Mouse (Mus musculus) kidney, adult 2 months (tissue): ENCODE data around the gene Btbd18. TPM values are rescaled to one million over a fixed set of nuclear protein-coding genes. Genes with fewer than 3 reads are reported as not detected.
"Not testable (repeated sequence)": the region's sequence is repeated elsewhere in the genome, so short reads cannot be mapped to it uniquely, and the experiment has no call there.

ENCODE experiments used
- DNase-seq: peaks from one replicate; pipeline ENCODE4 v3.0.0; 2021
- H3K27ac ChIP-seq: fragments of 200-500 bp; 2 replicates; pipeline ENCODE4 v1.5.1; 2012; ENCODE audit warnings: low read depth, low read length, control low read depth, inconsistent platforms; ENCODE audit not compliant: insufficient read depth
- H3K27me3 ChIP-seq: fragments of 200-500 bp; replicated peaks from 2 replicates; pipeline ENCODE4 v1.6.1; 2012; ENCODE audit warnings: mild to moderate bottlenecking, moderate library complexity, low read length, inconsistent platforms; ENCODE audit not compliant: control insufficient read depth, insufficient read depth
- H3K36me3 ChIP-seq: fragments of 200-500 bp; 2 replicates; pipeline ENCODE4 v1.6.1; 2012; ENCODE audit warnings: mild to moderate bottlenecking, moderate library complexity, low read length, inconsistent platforms; ENCODE audit not compliant: control insufficient read depth, insufficient read depth
- H3K4me1 ChIP-seq: fragments of 200-500 bp; 2 replicates; pipeline ENCODE4 v1.6.1; 2011; ENCODE audit warnings: low read length; ENCODE audit not compliant: control insufficient read depth, insufficient read depth
- H3K4me3 ChIP-seq: fragments of 200-500 bp; 2 replicates; pipeline ENCODE4 v1.5.1; 2011; ENCODE audit warnings: mild to moderate bottlenecking, low read depth, low read length, control low read depth; ENCODE audit not compliant: insufficient read depth
- CTCF ChIP-seq: fragments of 200-500 bp; conservative IDR thresholded peaks from 2 replicates; pipeline ENCODE4 v1.5.1; 2011; ENCODE audit warnings: low read depth, mild to moderate bottlenecking, control low read depth, low read length, moderate library complexity, mixed read lengths; ENCODE audit not compliant: insufficient read depth, insufficient read length
- POLR2A ChIP-seq: fragments of 200-500 bp; IDR thresholded peaks from one replicate; pipeline ENCODE4 v1.6.1; 2011; ENCODE audit warnings: low read depth, low read length, control low read depth
- WGBS: fragments of 180-500 bp; shearing (Covaris S2); methylation state at CpG from one replicate; pipeline ENCODE4 v1.1.7; 2018; 5-methylcytosine and 5-hydroxymethylcytosine counted together
- polyA plus RNA-seq: library from polyadenylated mRNA; depleted of rRNA; stranded (reverse); fragments of >200 nt; gene quantifications from 2 replicates; pipeline ENCODE4 v1.2.3, GENCODE M21; 2012

Btbd18 gene
- polyA plus RNA-seq, 1 experiment = 0.02 TPM

DNA sequence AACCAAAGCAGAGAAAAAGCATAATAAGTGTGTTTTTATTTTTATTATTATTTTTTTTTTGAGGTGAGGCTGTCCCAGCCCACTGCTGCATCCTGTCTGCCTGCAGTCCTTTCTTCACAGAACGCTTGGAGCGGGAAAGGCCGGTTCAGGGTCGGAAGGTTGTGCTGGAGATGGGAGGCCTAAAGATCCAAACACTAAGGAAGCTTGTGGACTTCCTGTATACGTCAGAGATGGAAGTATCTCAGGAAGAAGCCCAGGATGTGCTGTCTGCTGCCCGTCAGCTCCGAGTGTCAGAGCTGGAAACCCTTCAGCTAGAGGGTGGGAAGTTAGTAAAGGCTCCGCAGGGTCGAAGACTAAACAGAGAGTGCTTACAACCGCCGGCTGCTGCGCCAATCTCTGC is 7.2 kb downstream of the Btbd18 start:
- H3K27ac ChIP-seq = peak overlapping the region; percentile 13; the same call in 1 of the 2 replicates
- WGBS = 56% methylated on average over 12 of the region's 12 CpGs
- no peaks in the 10 kb centered on the region for H3K36me3 ChIP-seq
- peak; percentile 55 for DNase-seq
- H3K4me1 ChIP-seq = no peaks in the 10 kb centered on the region; the same call in 1 of the 2 replicates
- no peak overlapping the region for H3K4me3 ChIP-seq
- H3K27me3 ChIP-seq = no peaks in the 10 kb centered on the region
- TF ChIP-seq CTCF = no peak
- TF ChIP-seq POLR2A = no peak

DNA sequence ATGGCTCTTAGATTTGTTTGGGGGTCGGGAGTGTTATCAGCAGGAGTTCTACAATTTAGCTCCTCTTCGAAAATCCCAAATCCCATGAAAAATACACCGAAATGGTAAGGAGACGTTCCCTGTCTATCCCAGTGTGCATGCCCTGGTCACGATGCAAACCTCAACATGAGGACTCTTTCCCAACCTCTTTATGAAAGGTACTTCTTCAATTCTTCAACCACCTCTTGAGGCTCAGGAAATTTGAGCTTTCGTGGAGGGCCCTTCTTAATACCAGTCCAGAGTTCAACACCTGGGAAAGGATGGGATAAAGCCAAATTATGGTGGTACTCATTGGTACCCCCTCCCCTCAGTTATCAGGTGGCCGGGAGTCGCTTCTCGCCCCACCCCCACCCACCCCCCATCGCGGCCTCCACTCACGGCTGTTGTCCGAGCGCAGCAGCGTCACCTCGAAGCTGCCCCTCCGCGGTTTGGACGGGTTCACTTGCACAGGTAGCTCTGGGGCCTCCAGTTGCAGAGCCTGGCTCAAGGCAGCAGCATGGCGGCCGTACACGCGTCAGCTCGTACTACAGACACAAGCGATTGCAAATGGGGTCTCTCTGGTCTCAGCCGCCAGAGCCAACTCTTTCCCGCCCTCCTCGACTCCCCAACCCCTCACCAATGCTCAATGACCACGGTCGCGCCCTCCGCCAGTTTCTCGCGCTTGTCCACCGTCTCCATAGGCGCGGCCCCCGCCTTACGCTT is 11.1 kb downstream of the Btbd18 start:
- WGBS = 5% methylated on average over 39 of the region's 39 CpGs
- Histone ChIP-seq H3K27ac (no peak overlapping the region), H3K4me3 (peak overlapping the region; percentile 98), H3K36me3 (no peaks in the 10 kb centered on the region; the same call in 1 of the 2 replicates), H3K4me1 (no peaks in the 10 kb centered on the region; the same call in 1 of the 2 replicates), H3K27me3 (no peaks in the 10 kb centered on the region)
- TF ChIP-seq CTCF = no peak
- no peak for TF ChIP-seq POLR2A
- peak; percentile 27 for DNase-seq

DNA sequence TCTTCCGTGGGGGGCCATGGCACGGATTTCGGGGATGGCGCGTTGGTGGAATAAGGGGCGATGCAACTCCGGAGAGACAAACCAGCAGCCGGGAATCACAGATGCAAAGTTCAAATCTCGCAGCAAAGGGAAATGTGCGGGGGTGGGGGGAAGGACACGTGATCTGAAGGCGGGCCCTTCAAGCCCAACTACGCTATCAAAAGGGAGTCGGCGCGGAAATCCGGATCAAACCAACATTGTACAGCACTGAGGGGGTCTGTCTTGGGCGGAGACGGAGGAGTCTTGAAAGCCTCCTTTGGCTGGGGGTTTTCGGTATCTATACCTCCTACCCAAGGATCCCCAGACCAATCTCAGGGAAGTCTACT is 11.7 kb downstream of the Btbd18 start, which contains the start of gene Selenoh:
TSS of gene Selenoh (minus strand) at position 202 of the 365 bp plus-strand sequence.
- under 1% methylated on average over 20 of the region's 20 CpGs for WGBS
- Histone ChIP-seq H3K27me3 (no peaks in the 10 kb centered on the region), H3K4me3 (peak within 1 kb of the TSS; percentile 98), H3K36me3 (no peaks in the 10 kb centered on the region; the same call in 1 of the 2 replicates), H3K4me1 (no peaks in the 10 kb centered on the region; the same call in 1 of the 2 replicates), H3K27ac (peak within 1 kb of the TSS; percentile 48; the same call in 1 of the 2 replicates)
- TF ChIP-seq CTCF (no peak), POLR2A (no peak)
- DNase-seq = peak; percentile 86

- 65% methylated on average over 4 of the region's 5 CpGs for WGBS
- H3K4me3 ChIP-seq, H3K4me1 ChIP-seq, H3K36me3 ChIP-seq, H3K27ac ChIP-seq, H3K27me3 ChIP-seq, DNase-seq: not testable (repeated sequence)
These were observed 12.7 kb downstream of the Btbd18 start for GRCm38 (mm10) chr2:84671535-84671934.

GRCm38 (mm10) chr2:84677270-84677967 is 18.5 kb downstream of the Btbd18 start:
- Histone ChIP-seq H3K36me3 (no peaks in the 10 kb centered on the region; the same call in 1 of the 2 replicates), H3K27ac (peak overlapping the region; percentile 64), H3K4me3 (peak overlapping the region; percentile 65), H3K4me1 (no peaks in the 10 kb centered on the region; the same call in 1 of the 2 replicates), H3K27me3 (no peaks in the 10 kb centered on the region)
- DNase-seq = no peak
- TF ChIP-seq POLR2A (no peak), CTCF (peak; percentile 27; the same call in 1 of the 2 replicates)
- WGBS = 5% methylated on average over 22 of the region's 22 CpGs

DNA sequence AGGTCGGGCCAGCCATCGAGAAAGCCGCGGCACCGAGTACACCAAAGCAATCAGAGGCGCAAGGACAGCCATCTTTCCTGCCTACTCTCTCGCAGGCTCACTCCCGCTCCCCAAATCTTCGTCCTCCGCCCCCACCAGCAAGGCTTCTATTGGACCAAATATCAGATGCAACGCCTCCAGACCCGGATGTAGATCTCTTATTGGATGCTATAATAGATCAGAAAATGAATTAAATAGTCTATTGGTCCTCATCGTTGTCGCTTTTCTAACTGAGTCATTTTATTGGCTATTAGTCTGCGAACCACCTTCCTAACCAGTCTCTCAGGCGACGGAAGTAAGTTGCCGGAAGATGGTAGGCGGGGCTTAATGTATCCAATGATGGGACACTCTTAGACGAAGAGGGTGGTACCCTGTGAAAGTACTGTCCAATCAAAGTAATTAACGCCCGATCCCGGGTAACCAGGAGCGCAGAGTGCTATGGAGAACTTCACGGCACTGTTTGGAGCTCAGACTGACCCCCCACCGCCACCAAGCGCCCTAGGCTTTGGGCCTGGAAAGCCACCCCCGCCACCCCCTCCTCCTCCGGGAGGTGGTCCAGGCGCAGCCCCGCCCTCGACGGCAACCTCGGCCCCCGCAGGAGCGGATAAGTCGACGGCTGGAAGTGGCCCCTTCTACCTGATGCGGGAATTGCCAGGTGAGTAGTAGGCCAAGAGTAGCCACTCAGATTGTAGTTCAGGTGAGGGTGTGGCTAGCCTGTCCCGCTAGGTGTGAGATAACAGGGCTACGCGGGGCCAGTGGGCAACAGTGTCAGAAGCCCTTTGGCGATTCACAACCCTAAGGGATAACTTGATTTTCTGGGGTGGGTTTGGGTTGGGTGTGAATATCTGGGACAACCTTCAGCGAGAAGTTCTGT is 19.3 kb downstream of the Btbd18 start, which contains the start of the genes Gm28635 and Med19:
TSS of gene Gm28635 (minus strand) at position 74 of the 913 bp plus-strand sequence.
TSS of gene Med19 (plus strand) at position 435 of the 913 bp plus-strand sequence.
- under 1% methylated on average over 44 of the region's 44 CpGs for WGBS
- peak within 1 kb of the TSS; percentile 96 for H3K4me3 ChIP-seq
- no peaks in the 10 kb centered on the region; the same call in 1 of the 2 replicates for H3K4me1 ChIP-seq
- H3K27me3 ChIP-seq = no peaks in the 10 kb centered on the region
- TF ChIP-seq CTCF (no peak), POLR2A (peak; percentile 45)
- H3K36me3 ChIP-seq = no peaks in the 10 kb centered on the region; the same call in 1 of the 2 replicates
- peak; percentile 100 for DNase-seq
- peak within 1 kb of the TSS; percentile 64 for H3K27ac ChIP-seq
